Mouse (Mus musculus) E14TG2a.4 (cell line): Measurements from ENCODE around the gene Atf6.

ENCODE experiments used
- CTCF ChIP-seq: conservative IDR thresholded peaks from 2 replicates; pipeline ENCODE4 v1.5.1; 2014; ENCODE audit warnings: low read length
- POU5F1 ChIP-seq: IDR thresholded peaks from 2 replicates; pipeline ENCODE4 v1.6.1; 2014; ENCODE audit warnings: low read length, borderline replicate concordance

- TF ChIP-seq CTCF (no peak), POU5F1 (no peak)
These were observed 172.2 kb downstream of the Atf6 start for GRCm38 (mm10) chr1:170695326-170695725.
